Mouse (Mus musculus): ENCODE data around the gene Relt. TPM values are rescaled to one million over a fixed set of nuclear protein-coding genes. Genes with fewer than 3 reads are reported as not detected.

Relt gene
- polyA plus RNA-seq (2015; fragmentation: Nextera tagmentation; extraction: Ambion mirVana) = 4.4 and 6.2 TPM in 2 replicates

DNA sequence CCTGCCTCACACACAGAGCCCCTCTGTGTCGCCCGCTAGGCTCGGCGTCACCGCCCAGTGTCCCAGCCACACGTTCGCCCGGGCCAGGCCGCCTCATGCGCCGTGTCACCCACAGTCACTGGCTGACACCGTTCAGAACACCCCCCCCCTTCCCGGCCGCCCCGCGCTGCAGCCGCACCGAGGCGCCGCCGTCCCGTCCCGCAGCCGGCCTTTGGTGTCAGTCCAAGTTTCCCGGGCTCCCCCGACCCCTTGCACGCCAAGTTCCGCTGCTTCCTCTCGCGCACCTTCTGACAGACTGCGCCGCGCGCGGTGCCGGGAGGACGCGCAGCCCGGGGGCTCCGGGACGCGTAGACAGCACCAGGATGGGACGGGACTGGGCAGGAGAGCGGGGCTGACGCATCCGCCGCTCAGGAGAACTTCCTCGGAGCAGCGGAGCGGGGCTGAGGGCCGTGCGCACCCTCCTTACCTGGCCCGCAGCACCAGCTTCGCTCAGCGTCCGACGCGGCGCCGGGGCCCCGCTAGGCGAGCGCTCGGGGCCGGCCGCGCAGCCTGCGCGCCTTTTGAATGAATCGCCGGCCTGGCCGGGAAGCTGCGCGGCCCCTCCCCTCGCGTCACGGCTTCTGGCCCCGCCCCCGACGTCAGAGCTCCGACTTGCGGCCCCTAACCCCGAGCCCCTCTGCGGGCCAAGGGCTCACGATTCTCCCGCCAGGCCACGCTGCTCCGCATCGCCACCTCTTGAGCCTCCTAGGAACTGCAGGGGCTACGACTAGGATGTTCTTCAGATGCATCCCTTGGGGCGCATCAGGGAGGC lies at the start of gene Relt:
Relt (minus strand) TSS at position 619 of the 811 bp plus-strand sequence.
- ATAC-seq (ENCODE audit: insufficient number of reproducible peaks, low FRiP score, low TSS enrichment, low read depth) = peak; percentile 82
- peak within 1 kb of the TSS; percentile 82 for H3K27ac ChIP-seq
- H3K4me2 ChIP-seq = peak within 1 kb of the TSS; percentile 98
- H3K9ac ChIP-seq = peak within 1 kb of the TSS; percentile 79
- peak within 1 kb of the TSS; percentile 75 for H3K4me3 ChIP-seq
- WGBS = under 1% methylated on average over 87 of the region's 91 CpGs
- no peaks in the 10 kb centered on the region for H3K27me3 ChIP-seq
- peaks cover 17% of the 10 kb centered on the region for H3K4me1 ChIP-seq
- H3K36me3 ChIP-seq = no peaks in the 10 kb centered on the region
- H3K9me3 ChIP-seq = no peaks in the 10 kb centered on the region

DNA sequence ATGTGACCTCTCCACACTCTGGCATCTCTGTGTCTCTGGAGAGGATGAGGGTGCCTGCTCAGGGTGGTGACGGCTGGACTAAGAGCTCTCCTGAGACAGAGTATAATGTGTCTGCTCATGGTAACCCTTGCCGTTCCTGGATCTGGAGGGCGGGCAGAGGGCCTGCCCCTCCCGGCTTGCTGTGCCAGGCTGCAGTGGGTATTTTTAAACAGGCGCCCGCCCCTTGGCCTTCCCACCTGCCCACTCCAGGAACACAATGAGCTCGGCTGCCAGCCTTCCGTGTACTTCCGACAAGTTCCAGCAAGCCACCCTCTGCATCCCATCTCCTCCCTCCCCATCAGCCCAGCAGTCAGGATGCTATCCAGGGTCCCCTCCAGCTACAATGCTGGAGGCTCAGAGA lies 48.5 kb upstream of the Relt start:
- Histone ChIP-seq H3K27me3 (no peaks in the 10 kb centered on the region), H3K9ac (no peak overlapping the region), H3K27ac (no peak overlapping the region; the same call in 1 of the 2 replicates), H3K4me1 (peaks cover 83% of the 10 kb centered on the region), H3K4me3 (no peak overlapping the region), H3K4me2 (no peak overlapping the region), H3K9me3 (no peaks in the 10 kb centered on the region), H3K36me3 (peaks cover 30% of the 10 kb centered on the region)
- 46% methylated on average over 9 of the region's 9 CpGs for WGBS
- ATAC-seq (ENCODE audit: insufficient number of reproducible peaks, low FRiP score, low TSS enrichment, low read depth) = no peak

DNA sequence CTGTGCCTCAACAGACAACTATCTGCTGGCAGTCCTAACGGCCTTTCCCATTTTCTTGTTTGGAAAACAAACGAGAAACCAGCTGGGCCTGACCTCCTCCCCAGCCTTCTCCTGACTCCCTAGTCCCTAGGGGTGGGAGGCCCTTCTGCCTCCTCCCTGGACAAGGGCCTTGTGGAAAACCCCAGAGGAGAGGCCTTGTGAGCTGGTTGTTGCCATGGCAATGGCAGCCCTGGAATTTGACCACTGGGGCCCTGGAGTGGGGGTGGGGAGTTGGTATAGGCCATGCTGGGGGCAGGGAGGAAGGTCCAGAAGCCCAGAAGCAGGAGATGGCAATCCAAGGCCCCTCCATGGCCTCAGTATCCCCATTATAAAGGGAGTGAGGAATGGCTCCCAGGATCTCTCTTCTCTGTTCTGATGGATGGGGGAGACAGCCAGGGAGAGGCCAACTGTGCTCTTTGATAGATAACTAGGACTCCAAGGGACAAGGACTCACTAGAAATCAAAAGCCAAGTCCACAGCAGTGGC lies 48.1 kb upstream of the Relt start:
- peaks cover 83% of the 10 kb centered on the region for H3K4me1 ChIP-seq
- H3K27ac ChIP-seq = no peak overlapping the region; the same call in 1 of the 2 replicates
- H3K27me3 ChIP-seq = no peaks in the 10 kb centered on the region
- H3K4me2 ChIP-seq = no peak overlapping the region
- 32% methylated on average over 2 of the region's 2 CpGs for WGBS
- ATAC-seq (ENCODE audit: insufficient number of reproducible peaks, low FRiP score, low TSS enrichment, low read depth) = no peak
- no peak overlapping the region for H3K9ac ChIP-seq
- H3K9me3 ChIP-seq = no peaks in the 10 kb centered on the region
- H3K36me3 ChIP-seq = peaks cover 26% of the 10 kb centered on the region
- no peak overlapping the region for H3K4me3 ChIP-seq

DNA sequence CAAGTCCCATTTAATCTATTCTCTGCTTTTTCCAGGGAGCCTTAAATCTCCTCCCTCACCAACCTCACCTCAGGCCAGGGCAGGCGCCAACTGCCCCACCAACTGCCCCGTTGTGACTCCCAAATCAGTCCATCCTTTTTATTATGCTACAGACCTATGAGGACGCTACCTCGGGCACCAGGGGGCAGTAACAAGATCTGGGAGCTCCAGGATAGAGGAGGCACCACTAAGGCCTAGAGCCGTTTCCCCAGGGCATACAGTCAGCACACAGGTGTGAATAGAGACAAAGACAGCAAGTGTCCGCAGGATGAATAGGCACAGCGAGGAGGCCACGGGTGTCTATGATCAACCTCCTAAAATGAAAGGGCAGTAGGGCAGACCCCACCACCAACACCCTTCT lies 45.3 kb upstream of the Relt start:
- 55% methylated on average over 8 of the region's 8 CpGs for WGBS
- H3K9ac ChIP-seq = no peak overlapping the region
- H3K27ac ChIP-seq = peak overlapping the region; percentile 84
- H3K36me3 ChIP-seq = peaks cover 17% of the 10 kb centered on the region; the same call in 1 of the 2 replicates
- H3K4me3 ChIP-seq = no peak overlapping the region
- H3K9me3 ChIP-seq = no peaks in the 10 kb centered on the region
- no peaks in the 10 kb centered on the region for H3K27me3 ChIP-seq
- H3K4me1 ChIP-seq = peaks cover 59% of the 10 kb centered on the region
- no peak overlapping the region for H3K4me2 ChIP-seq
- no peak for ATAC-seq (ENCODE audit: insufficient number of reproducible peaks, low FRiP score, low TSS enrichment, low read depth)

DNA sequence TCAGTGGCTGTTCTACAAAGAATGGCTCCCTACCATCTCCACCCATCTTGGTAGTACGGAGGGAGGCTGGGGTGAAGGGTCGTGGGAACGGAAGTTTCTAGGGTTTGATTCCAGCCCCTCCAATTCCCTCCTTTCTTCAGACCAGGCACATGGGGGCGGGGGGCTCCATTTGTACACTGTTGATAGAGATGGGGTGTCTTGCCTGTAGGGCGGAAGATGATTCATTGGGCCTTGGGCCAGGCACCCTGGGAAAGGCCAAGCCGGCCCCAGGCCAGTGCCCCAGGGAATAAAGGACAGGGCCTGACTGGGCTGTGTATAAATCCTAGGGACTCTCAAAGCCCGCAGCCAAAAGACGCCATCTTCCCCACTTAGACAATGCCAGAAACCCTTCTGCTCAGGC lies 44.8 kb upstream of the Relt start:
- Histone ChIP-seq H3K27ac (peak overlapping the region; percentile 84), H3K4me2 (peak overlapping the region; percentile 29; the same call in 1 of the 2 replicates), H3K9me3 (no peaks in the 10 kb centered on the region), H3K27me3 (no peaks in the 10 kb centered on the region), H3K4me3 (no peak overlapping the region), H3K4me1 (peaks cover 56% of the 10 kb centered on the region), H3K36me3 (peaks cover 13% of the 10 kb centered on the region; the same call in 1 of the 2 replicates), H3K9ac (no peak overlapping the region)
- no peak for ATAC-seq (ENCODE audit: insufficient number of reproducible peaks, low FRiP score, low TSS enrichment, low read depth)
- 83% methylated on average over 8 of the region's 8 CpGs for WGBS

DNA sequence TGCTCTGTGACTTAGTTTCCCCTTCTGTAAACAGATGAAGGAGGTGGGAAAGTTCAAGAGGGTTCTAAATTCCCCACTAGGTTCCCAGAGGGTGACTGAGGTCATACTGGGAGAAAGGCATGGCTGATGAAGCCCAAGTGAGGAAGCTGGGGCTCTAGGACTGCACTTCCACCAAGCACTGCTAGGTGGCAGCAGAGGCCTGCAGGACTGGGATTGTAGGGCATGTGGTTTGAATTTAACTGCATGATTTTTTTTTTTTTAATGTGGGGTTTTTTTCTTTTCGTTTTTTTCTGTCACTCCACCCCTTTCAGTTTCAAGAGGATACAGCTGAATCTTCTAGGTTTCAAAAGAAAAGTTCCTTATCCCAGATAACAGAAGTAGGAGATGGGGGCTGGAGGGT lies 44.0 kb upstream of the Relt start:
- ATAC-seq (ENCODE audit: insufficient number of reproducible peaks, low FRiP score, low TSS enrichment, low read depth) = no peak
- 0% methylated on average over 1 of the region's 1 CpGs for WGBS
- peaks cover 13% of the 10 kb centered on the region; the same call in 1 of the 2 replicates for H3K36me3 ChIP-seq
- peak overlapping the region; percentile 5; the same call in 1 of the 2 replicates for H3K4me3 ChIP-seq
- no peaks in the 10 kb centered on the region for H3K9me3 ChIP-seq
- no peak overlapping the region for H3K9ac ChIP-seq
- peak overlapping the region; percentile 29; the same call in 1 of the 2 replicates for H3K4me2 ChIP-seq
- H3K27me3 ChIP-seq = no peaks in the 10 kb centered on the region
- H3K4me1 ChIP-seq = peaks cover 50% of the 10 kb centered on the region
- peak overlapping the region; percentile 84 for H3K27ac ChIP-seq

DNA sequence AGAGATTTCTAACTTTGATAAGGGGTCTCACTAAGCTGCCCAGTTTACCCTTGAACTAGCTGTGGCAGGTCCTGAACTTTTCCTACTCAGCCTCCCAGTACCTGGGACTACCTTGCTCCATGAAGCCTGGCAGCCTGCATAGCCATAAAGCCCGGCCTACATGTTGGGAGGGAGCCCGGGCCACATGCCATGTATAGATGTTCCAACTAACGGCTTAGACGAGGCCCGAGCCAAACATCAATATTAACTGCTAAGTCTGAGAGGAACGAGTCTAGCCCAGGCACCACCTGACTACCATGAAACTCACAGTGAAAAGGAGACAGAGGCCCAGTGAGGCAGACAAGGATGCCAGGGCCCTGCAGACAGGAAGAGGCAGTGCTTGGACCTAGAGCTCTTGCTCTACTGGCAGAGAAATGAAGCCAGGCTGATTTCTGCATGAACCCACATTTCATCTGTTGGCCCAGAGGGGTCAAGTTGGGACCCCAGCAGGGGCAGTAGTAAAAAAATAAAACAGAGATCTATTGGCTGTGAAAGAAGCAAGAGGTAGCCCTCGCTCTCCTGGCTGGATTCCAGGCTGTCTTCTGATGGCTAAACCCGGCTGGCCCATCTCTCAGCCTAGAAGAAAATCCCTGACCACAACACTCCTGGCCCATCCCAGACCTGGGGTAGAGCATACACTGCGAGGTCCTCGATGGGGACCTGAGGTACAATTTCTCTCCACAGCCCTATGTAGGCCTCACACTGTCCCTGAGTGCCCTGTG lies 43.0 kb upstream of the Relt start:
- Histone ChIP-seq H3K27ac (no peak overlapping the region), H3K9me3 (no peaks in the 10 kb centered on the region), H3K4me2 (no peak overlapping the region), H3K4me3 (no peak overlapping the region), H3K36me3 (peaks cover 16% of the 10 kb centered on the region; the same call in 1 of the 2 replicates), H3K4me1 (peaks cover 40% of the 10 kb centered on the region), H3K9ac (no peak overlapping the region), H3K27me3 (no peaks in the 10 kb centered on the region)
- ATAC-seq (ENCODE audit: insufficient number of reproducible peaks, low FRiP score, low TSS enrichment, low read depth) = no peak
- whole genome bisulfite sequencing = 81% methylated on average over 10 of the region's 10 CpGs

DNA sequence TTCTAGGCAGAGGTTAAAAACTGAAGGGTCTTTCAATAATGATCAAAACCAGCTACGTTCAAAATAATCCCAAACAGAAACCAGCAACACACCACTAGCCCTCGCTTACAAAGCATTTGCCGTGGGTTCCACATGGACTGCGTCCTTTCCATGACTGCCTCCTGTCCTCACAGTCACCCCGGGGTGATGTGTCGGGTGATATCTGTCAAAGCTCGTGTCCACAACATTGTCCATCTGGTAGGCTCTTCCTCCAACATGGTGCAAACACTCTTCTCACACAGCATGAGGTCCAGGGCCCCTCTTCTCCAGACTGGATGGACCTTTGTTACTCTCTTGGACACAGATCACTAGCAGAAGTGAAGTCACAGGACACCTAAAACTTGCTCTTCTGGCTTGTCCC lies 41.8 kb upstream of the Relt start:
- ATAC-seq (ENCODE audit: insufficient number of reproducible peaks, low FRiP score, low TSS enrichment, low read depth) = no peak
- Histone ChIP-seq H3K9ac (no peak overlapping the region), H3K27me3 (no peaks in the 10 kb centered on the region), H3K4me3 (no peak overlapping the region), H3K27ac (no peak overlapping the region), H3K4me1 (peaks cover 33% of the 10 kb centered on the region), H3K36me3 (peaks cover 16% of the 10 kb centered on the region; the same call in 1 of the 2 replicates), H3K4me2 (no peak overlapping the region), H3K9me3 (no peaks in the 10 kb centered on the region)
- WGBS = 85% methylated on average over 7 of the region's 7 CpGs

DNA sequence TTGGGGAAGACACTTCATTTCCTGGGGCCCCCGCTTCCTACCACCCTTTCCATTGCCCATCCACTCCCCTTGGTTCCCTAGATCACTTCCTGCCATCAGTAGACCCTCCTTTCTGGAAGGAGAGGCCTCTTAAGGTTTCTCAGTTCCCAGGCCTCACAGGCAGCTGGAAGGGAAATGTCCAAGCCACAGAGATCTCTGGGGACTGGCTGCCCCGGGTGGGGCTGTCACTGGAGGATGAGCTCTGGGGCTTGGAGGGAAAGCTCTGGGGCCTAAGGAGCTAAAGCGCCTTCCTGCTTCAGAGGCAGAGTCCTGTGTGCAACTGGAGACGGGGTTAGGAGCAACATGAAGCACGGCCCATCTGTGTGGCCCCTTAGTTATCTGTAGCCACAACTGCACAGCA lies 41.4 kb upstream of the Relt start:
- H3K4me1 ChIP-seq = peaks cover 30% of the 10 kb centered on the region
- no peak overlapping the region for H3K4me3 ChIP-seq
- ATAC-seq (ENCODE audit: insufficient number of reproducible peaks, low FRiP score, low TSS enrichment, low read depth) = no peak
- H3K36me3 ChIP-seq = peaks cover 13% of the 10 kb centered on the region; the same call in 1 of the 2 replicates
- WGBS = 86% methylated on average over 5 of the region's 5 CpGs
- H3K9me3 ChIP-seq = no peaks in the 10 kb centered on the region
- no peak overlapping the region for H3K27ac ChIP-seq
- no peak overlapping the region for H3K9ac ChIP-seq
- no peaks in the 10 kb centered on the region for H3K27me3 ChIP-seq
- no peak overlapping the region for H3K4me2 ChIP-seq

DNA sequence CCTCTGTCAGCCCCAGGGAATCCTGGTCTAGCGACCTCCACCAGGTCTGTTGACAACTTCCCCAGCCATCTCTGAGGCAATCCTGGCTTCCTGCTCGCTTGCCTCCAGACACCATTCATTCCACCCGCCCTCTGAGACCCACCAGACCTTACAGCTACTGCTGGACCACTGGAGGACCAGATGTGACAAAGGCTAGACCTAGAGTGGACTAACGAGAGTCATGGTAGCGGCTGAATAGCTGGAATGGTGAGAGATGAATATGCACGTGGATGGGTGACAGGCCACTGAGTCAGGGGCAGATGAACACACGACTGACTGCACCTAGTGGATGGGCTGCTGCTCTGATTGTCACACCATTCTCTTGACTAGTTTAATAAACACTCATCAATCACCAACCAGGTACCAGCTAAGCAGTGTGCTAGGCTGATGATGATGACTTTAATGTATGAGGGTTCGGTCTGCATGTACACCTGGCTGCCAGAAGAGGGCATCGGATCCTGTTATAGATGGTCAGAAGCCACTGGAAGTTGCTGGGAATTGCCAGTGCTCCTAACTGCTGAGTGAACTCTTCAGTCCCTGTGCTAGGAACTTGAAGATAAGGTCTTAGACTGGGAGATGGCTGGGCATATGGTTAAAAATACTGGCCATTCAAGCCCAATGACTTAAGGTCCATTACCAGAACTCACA lies 39.3 kb upstream of the Relt start:
- Histone ChIP-seq H3K9me3 (no peaks in the 10 kb centered on the region), H3K4me2 (no peak overlapping the region), H3K36me3 (peaks cover 10% of the 10 kb centered on the region; the same call in 1 of the 2 replicates), H3K27me3 (no peaks in the 10 kb centered on the region), H3K27ac (no peak overlapping the region), H3K4me3 (no peak overlapping the region), H3K4me1 (peaks cover 12% of the 10 kb centered on the region), H3K9ac (no peak overlapping the region)
- ATAC-seq (ENCODE audit: insufficient number of reproducible peaks, low FRiP score, low TSS enrichment, low read depth) = no peak
- WGBS = 80% methylated on average over 9 of the region's 9 CpGs

DNA sequence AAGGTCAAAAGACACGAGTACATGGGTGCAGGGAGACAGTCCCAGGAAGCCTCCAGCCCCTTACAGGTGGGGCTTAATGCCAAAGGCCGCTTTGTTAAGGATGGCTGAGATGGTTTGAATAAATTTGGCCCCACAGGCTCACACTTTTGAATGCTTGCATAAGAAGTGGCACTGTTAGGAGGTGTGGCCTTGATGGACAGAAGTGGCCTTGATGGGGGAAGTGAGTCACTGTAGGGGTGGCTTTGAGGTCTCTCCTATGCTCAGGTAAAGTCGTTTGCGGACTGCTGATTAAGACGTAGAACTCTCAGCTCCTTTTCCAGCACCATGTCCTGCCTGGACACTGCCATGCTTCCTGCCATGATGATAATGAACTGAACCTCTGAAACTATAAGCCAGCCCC lies 34.6 kb upstream of the Relt start:
- WGBS = 80% methylated on average over 5 of the region's 5 CpGs
- ATAC-seq (ENCODE audit: insufficient number of reproducible peaks, low FRiP score, low TSS enrichment, low read depth) = no peak
- H3K4me2 ChIP-seq = no peak overlapping the region

More for the DNA sequence above, 34.6 kb upstream of the Relt start:
- Histone ChIP-seq H3K4me3 (no peak overlapping the region), H3K27ac (no peak overlapping the region), H3K4me1 (peaks cover 26% of the 10 kb centered on the region), H3K9me3 (no peaks in the 10 kb centered on the region), H3K27me3 (no peaks in the 10 kb centered on the region), H3K9ac (no peak overlapping the region), H3K36me3 (peaks cover 10% of the 10 kb centered on the region; the same call in 1 of the 2 replicates)

All from limb, embryonic 15.5 days (tissue).